Mouse (Mus musculus): ENCODE measurements around the gene Rhbdl3.
"Not testable (repeated sequence)": the region's sequence is repeated elsewhere in the genome, so short reads cannot be mapped to it uniquely, and the experiment has no call there.

Gene Rhbdl3

GRCm38 (mm10) chr11:80312565-80312964 lies 11.9 kb downstream of the Rhbdl3 start:
- DNase-seq (ENCODE audit: low spot score in 2 of 2) = no peak

- no peak for DNase-seq (ENCODE audit: low spot score in 2 of 2)
Measured at GRCm38 (mm10) chr11:80313462-80313861, 12.8 kb downstream of the Rhbdl3 start.

- DNase-seq (ENCODE audit: low spot score in 2 of 2) = no peak
Measured at GRCm38 (mm10) chr11:80313944-80314343, 13.2 kb downstream of the Rhbdl3 start.

GRCm38 (mm10) chr11:80315743-80316639 lies 15.3 kb downstream of the Rhbdl3 start:
- no peak for DNase-seq (ENCODE audit: low spot score in 2 of 2)

GRCm38 (mm10) chr11:80323255-80323654 lies 22.5 kb downstream of the Rhbdl3 start:
- DNase-seq (ENCODE audit: low spot score in 2 of 2) = no peak

GRCm38 (mm10) chr11:80324636-80325035 lies 23.9 kb downstream of the Rhbdl3 start:
- no peak for DNase-seq (ENCODE audit: low spot score in 2 of 2)

GRCm38 (mm10) chr11:80332709-80333400 lies 32.1 kb downstream of the Rhbdl3 start:
- no peak for DNase-seq (ENCODE audit: low spot score in 2 of 2)

- DNase-seq (ENCODE audit: low spot score in 2 of 2) = no peak
Measured at GRCm38 (mm10) chr11:80335609-80336350, 35.1 kb downstream of the Rhbdl3 start.

GRCm38 (mm10) chr11:80336351-80336730 lies 35.6 kb downstream of the Rhbdl3 start:
- no peak for DNase-seq (ENCODE audit: low spot score in 2 of 2)

GRCm38 (mm10) chr11:80342482-80342881 lies 41.8 kb downstream of the Rhbdl3 start:
- no peak for DNase-seq (ENCODE audit: low spot score in 2 of 2)

GRCm38 (mm10) chr11:80351832-80352430 lies 51.2 kb downstream of the Rhbdl3 start:
- peak; percentile 82 to 91 for DNase-seq (ENCODE audit: low spot score in 2 of 2)

- peak in 1 of 2 experiments; percentile 48 for DNase-seq (ENCODE audit: low spot score in 2 of 2)
Measured at GRCm38 (mm10) chr11:80354832-80355231, 54.1 kb downstream of the Rhbdl3 start.

- no peak for DNase-seq (ENCODE audit: low spot score in 2 of 2)
Measured at GRCm38 (mm10) chr11:80368949-80369348, 68.2 kb downstream of the Rhbdl3 start.

- DNase-seq (ENCODE audit: low spot score in 2 of 2) = no peak
Measured at GRCm38 (mm10) chr11:80376651-80377050, 75.9 kb downstream of the Rhbdl3 start.

GRCm38 (mm10) chr11:80377712-80378451 lies 77.2 kb downstream of the Rhbdl3 start, which contains the start of gene 5730455P16Rik:
Gene 5730455P16Rik (minus strand): TSS chr11:80378034.
- peak; percentile 82 to 89 for DNase-seq (ENCODE audit: low spot score in 2 of 2)

- not testable (repeated sequence) for DNase-seq (ENCODE audit: low spot score in 2 of 2)
Measured at GRCm38 (mm10) chr11:80378452-80379068, 77.8 kb downstream of the Rhbdl3 start.

GRCm38 (mm10) chr11:80379184-80379583 lies 78.5 kb downstream of the Rhbdl3 start:
- DNase-seq (ENCODE audit: low spot score in 2 of 2) = not testable (repeated sequence)

- DNase-seq (ENCODE audit: low spot score in 2 of 2) = peak; percentile 55 to 65
Measured at GRCm38 (mm10) chr11:80382626-80383018, 81.9 kb downstream of the Rhbdl3 start.

GRCm38 (mm10) chr11:80383019-80383625 lies 82.4 kb downstream of the Rhbdl3 start, which contains the start of gene Zfp207:
Gene Zfp207 (plus strand): TSS chr11:80383279.
- DNase-seq (ENCODE audit: low spot score in 2 of 2) = peak; percentile 98 to 100

GRCm38 (mm10) chr11:80383626-80384046 lies 82.9 kb downstream of the Rhbdl3 start:
- DNase-seq (ENCODE audit: low spot score in 2 of 2) = no peak
